Mouse (Mus musculus): ENCODE results near the gene Gm10471.
"Not testable (repeated sequence)": the region's sequence is repeated elsewhere in the genome, so short reads cannot be mapped to it uniquely, and the experiment has no call there.

Gm10471 gene

GRCm38 (mm10) chr5:26089191-26089590, at the start of gene Gm10471:
Gene Gm10471 (minus strand): TSS chr5:26089291.
- not testable (repeated sequence) for DNase-seq

GRCm38 (mm10) chr5:26121321-26121720, 32.2 kb upstream of the Gm10471 start, which contains the start of gene Gm10220:
Gene Gm10220 (minus strand): TSS chr5:26121421.
- not testable (repeated sequence) for DNase-seq

GRCm38 (mm10) chr5:26105262-26105661, 16.2 kb upstream of the Gm10471 start, which contains the start of gene 5031410I06Rik:
Gene 5031410I06Rik (minus strand): TSS chr5:26105362.
- not testable (repeated sequence) for DNase-seq

GRCm38 (mm10) chr5:26079023-26079422, 10.1 kb downstream of the Gm10471 start:
- DNase-seq: not testable (repeated sequence)

- DNase-seq: no peak
Measured at GRCm38 (mm10) chr5:26070716-26071115, 18.4 kb downstream of the Gm10471 start.

GRCm38 (mm10) chr5:26058481-26058880, 30.6 kb downstream of the Gm10471 start, which contains the start of gene Gm7347:
Gene Gm7347 (minus strand): TSS chr5:26058581.
- DNase-seq: not testable (repeated sequence)

GRCm38 (mm10) chr5:26039458-26039857, 49.6 kb downstream of the Gm10471 start, which contains the start of gene Speer4a:
Gene Speer4a (minus strand): TSS chr5:26039558.
- not testable (repeated sequence) for DNase-seq
